Mouse (Mus musculus) thymus, adult 18-20 months (tissue): ENCODE results near the gene Samd14.

Experiments used
- DNase-seq, 2 experiments: peaks; one replicate each; pipeline ENCODE4 v3.0.0; 2022; ENCODE audit warnings: mixed read lengths in 2 of 2

The Samd14 gene

DNA sequence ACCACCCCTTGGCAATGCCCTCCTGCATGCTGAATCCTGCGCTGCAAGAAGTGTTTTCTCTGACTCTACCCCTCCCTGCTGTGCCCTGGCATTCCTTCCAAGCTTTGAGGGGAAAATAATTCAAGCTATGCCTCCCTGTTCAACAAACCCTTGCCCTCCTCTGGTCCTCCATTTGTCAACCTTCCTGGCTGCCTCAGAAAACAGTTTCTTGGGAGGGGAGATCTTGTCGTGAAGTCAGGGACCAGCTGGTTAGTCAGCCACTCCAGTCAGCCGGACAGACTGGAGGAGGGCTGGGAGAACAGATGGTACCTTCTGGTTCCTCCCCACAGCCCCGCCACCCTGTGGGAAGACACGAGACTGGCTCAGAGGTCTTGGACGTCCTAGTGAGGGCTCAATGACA, 27.6 kb downstream of the Samd14 start:
- DNase-seq: no peak

DNA sequence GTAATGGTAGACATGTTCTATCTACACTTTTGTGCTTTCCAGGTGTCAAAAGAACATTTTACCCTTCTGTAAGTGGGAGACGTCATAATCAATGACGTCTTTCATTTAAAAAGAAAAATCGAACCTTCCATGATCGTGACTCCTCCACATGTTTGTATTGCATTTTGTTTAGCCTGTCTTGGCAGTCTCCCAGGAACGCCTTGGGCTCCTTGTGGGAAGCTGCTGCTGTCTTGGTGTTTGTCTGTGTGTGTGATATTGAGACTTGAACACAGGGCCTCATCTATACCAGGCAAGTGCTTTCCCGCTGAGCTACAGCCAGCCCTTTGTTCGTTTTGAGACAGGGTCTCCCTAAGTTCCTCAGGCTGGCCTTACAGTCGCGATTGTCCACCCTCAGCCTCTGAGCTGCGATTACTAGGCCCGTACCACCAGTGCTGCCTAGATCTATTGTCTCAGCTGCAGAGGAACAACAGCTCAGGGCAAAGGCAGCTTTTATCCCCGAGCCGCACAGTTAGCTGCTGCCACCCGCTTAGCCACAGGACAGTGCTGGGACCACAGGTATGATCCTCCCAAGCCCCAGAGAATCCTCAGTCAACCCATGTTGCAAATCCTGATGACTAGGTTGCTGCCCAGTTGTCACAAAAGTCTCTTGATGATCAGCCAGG, 28.6 kb downstream of the Samd14 start:
- DNase-seq: no peak

DNA sequence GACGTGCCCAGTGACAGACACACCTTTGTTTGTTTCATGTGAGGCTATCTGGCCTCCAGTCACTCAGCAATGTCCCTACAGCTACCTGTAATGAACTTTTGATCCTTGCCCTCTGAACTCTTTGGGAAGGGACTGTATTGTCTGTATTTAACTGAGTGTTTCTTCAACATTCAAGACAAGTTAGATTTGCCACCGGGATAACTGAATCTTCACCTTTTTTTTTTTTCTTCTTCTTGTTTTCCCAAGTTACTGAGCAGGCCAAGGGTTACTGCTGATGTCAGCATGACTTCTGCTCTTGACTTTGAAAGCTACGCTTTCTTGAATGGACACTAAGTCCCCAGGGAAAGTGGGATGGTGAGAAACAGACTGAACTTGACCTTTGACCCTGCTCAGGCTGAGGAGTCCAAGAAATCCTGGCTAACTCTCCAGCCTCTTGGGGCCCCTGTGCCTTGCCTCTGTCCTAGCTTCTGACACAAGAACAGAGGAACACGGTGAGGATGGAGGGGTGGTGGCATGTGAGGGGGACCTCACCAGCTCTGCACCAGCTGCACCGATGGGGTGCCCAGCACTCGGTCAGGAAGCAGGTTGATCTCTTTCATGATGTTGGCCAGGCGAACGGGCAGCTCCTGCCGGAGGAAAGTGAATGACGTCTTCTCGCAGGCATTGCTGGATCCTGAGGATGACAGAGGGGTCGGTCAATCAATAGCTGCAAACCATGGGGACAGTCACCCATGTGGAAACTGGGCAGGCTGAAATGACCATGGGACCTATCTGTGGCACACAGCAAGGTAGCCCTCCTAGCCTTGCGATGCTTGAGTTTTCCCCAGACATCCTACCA, 29.4 kb downstream of the Samd14 start:
- DNase-seq: no peak

- DNase-seq: no peak
Observed at GRCm38 (mm10) chr11:95039766-95040165, 30.1 kb downstream of the Samd14 start.

GRCm38 (mm10) chr11:95040491-95041138, 30.9 kb downstream of the Samd14 start:
- peak; percentile 24 to 41 for DNase-seq

DNA sequence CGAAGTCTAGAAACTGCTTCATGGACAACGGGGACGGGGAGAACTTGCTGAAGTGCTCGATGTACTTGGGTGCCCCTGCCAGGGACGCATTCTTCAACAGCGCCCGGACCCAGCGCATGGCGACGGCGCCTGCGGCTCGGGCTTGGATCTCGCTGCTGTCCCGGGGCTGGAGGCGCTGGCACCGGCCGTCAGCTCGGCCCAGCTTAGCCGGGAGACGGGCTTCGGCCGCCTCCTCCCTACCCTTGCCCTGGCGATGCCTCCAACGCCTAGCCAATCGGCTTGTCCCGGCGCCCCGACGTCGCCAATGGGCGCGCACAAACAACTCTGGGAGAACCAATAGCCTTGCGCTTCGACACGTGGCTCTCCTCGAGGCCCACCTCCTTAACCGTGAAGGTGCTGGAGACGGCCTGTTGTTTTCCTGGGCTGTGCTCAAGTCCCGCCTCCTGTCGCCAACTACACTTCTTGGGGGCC, 31.5 kb downstream of the Samd14 start, which contains the start of gene Pdk2:
TSS of gene Pdk2 (minus strand) at position 216 of the 471 bp plus-strand sequence.
- peak; percentile 91 to 95 for DNase-seq

GRCm38 (mm10) chr11:95042096-95042495, 32.4 kb downstream of the Samd14 start:
- DNase-seq: peak; percentile 20 to 39

GRCm38 (mm10) chr11:95043060-95043459, 33.4 kb downstream of the Samd14 start:
- no peak for DNase-seq

GRCm38 (mm10) chr11:95043608-95044007, 33.9 kb downstream of the Samd14 start:
- no peak for DNase-seq

- no peak for DNase-seq
Observed at GRCm38 (mm10) chr11:95044185-95044870, 34.6 kb downstream of the Samd14 start.

GRCm38 (mm10) chr11:95046980-95047680, 37.5 kb downstream of the Samd14 start:
- peak in 1 of 2 experiments; percentile 35 for DNase-seq

DNA sequence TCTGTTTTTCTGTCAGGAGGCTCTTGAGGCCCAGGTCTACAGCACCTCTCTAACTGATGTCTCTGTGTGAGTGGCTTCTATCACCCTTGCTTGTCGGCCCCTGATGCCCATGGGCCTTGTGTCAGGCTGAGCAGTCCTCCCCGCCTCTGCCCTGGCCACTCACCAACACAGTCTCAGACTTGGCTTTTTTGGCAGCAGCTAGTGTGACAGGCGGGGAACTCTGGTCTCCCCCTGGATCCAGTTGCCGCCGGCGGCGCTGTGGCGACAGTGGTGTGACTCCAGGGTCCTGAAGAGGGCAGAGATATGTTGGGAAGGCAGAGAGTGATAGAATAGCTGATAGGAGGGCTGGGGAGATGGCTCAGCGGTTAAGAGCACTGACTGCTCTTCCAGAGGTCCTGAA, 43.4 kb downstream of the Samd14 start:
- DNase-seq: no peak

DNA sequence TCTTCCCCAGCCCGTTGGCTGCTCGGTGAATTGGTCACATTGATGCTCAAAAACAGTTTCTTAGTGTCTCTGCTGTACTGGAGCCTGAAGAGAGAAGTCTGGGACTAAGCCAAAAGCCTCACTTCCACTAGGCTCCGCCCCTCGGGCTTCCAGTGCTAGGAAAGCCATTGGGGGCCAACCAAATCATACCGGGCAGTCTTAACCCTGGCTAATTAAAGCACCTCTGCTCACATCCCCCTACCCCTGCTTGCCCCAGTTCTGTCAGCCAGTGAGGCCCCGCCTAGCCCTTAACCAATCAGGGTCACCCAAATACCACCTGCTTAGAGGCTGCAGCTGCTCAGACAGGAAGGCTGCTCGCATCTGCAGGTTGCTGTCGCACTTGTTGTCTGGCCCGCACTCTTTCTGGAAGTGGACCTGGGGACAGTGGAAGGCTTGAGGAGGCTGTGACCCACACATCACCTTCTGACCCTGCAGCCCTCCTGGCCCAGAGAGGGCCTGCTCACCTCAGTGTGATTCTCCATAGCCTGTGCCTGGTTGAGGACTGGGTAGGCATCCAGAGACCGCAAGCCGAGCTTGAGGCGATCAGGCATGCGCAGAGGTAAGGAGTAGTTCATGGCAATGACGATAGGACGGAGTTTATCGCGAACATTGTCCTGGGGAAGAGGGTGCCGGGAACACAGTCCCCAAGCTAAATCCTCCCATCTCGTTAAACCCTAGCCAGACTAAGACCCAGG, 47.3 kb downstream of the Samd14 start:
- no peak for DNase-seq

DNA sequence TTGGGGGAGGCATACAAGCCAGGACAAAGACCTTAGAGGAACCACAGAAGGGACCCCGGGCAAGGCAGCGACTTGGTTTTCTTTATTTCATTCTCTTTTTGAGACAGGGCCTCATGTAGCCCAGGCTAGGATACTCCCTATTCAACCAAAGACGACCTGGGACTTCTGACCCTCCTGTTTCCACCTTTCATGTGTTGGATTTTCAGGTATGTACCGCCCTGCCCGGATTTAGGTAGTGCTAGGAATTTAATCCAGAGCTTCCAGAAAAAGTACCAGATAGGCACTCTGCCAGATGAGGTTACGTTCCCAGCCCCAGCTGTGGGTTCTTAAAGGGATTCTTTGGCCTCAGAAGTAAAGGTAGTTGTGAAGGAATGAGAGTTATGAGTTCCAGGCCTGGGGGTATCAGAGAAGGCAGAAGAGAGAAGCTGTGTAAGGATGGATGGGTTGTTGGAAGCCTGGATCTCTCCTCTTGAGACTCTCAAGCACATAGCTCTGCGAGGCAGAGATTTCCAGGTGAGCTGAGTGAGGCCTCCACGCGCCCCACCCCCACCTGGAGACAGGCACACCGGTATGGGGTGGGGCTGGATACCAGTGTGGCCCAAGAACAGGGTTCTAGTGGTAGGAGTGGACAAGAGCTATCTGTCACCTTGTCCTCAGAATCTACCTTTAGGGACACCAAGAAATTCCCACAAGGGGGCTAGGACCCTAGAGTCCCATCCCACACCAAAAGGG, 59.7 kb downstream of the Samd14 start:
- no peak for DNase-seq

DNA sequence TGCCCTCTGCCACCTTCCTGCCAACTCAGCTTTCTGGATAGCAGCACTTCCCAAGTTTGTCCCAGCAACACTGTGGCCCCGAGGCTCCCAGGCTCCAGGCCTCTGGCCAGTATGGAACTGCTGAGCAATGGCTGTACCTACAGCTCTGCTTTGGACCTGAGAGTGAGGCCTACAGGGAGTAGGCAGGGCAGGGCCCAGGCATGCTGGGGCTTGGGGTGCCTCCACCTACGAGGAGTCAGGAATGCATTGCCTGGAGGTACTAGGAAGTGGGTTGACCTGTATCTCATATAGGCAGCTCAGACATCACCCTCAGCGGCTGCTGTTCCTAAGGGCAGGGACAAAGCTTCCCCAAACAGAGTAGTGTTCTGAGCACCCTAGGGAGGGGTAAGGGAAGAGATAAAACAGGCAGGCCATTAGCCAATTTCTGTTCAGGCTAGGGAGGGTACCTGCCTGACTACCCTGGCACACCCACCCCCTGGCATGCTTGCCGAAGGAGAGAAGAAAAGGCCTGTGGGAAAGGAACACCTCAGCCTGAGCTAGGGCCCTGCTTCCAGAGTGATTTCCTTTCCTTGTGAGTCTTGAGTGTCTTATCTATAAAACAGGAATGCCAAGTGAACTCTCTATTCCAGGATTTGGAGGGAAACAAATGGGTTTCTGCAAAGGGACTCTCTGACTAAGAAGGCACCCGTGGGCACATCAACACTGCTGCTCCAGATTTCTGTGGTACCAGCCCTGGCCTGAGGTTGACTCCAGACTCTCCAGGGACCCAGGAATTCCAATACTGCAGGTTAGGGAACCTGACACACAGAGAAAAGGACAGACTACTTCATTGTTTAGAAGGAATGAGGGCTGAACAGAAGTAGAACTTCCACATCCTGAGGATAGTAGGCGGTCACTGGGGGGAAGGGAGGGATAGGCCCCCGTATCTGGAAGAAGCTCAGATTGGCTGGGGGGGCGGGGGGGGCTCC, 60.7 kb downstream of the Samd14 start:
- DNase-seq: no peak

DNA sequence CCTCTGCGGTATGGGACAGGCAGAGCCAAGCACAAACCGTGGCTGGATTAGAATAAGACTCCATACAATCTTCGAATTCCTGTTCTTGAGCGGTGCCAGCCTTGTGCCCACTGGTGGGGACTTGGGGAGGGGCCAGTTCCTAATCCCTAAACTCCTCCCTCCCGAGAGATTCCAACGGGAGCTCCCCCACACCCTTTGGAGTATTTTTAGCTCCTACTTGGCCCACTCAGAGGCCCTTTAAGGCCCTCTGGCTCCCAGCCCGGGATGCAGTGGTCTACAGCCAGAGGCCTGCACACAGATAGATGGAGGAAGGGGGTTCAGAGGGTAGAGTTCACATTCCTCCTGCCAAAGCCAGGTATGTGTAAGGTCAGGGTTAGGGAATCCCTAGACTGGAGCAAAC, 61.6 kb downstream of the Samd14 start:
- DNase-seq: no peak

GRCm38 (mm10) chr11:95072136-95072535, 62.5 kb downstream of the Samd14 start:
- DNase-seq: no peak

DNA sequence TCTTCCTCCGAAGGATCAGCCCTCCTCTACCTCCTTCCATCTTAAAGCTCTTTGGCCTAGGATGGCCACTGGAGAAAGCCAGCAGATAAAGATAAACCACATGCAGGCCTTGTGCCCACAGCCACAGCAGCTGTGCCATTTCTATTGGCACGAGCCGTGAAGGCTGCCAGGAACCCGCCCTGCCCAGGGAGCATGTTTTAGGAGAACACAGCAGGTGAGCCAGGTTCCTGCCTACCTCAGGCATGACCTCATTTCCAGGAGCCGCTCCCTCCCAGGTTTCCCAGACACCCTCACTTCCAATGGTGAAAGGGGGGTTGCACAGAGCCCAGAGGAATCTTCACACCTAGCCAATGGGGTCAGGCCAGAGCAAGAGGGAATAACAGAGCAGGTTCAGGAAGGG, 63.1 kb downstream of the Samd14 start:
- no peak for DNase-seq

- DNase-seq: no peak
Observed at GRCm38 (mm10) chr11:95073835-95074234, 64.2 kb downstream of the Samd14 start.

DNA sequence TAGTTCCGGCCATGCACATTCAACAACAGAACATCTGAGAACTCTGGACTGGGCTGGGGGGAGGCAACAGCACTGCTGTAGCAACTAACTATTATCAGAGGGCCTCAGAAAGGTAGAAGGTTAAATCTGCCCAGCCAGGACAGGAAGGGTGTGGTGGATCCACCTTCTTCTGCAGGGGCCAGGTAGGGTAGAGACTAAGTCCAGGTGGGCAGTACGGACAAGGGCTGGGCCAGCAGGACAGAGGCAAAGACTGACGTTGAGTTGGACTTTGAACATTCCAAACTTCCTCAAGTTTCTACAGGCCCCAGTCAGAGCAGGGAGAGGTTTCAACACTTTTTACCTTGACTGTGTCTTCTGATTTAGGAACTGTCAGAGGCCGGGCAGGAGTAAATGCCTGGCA, 65.0 kb downstream of the Samd14 start:
- DNase-seq: no peak
